Mouse (Mus musculus) midbrain, embryonic 10.5 days (tissue): Measurements from ENCODE around the gene Cmbl. TPM values are rescaled to one million over a fixed set of nuclear protein-coding genes. Genes with fewer than 3 reads are reported as not detected.

ENCODE experiments used
- DNase-seq: peaks from one replicate; pipeline ENCODE4 v3.0.0-alpha.2; 2017; ENCODE audit warnings: low spot score
- H3K27ac ChIP-seq: fragments of 300-500 bp; sonication (generic); replicated peaks from 2 replicates; pipeline ENCODE4 v1.5.1; 2016; ENCODE audit warnings: mild to moderate bottlenecking
- H3K27me3 ChIP-seq: fragments of 300-500 bp; sonication (generic); 2 replicates; pipeline ENCODE4 v1.6.1; 2016; ENCODE audit warnings: low read depth, mild to moderate bottlenecking; ENCODE audit not compliant: poor library complexity, severe bottlenecking
- H3K36me3 ChIP-seq: fragments of 300-500 bp; sonication (generic); 2 replicates; pipeline ENCODE4 v1.6.1; 2016; ENCODE audit warnings: mild to moderate bottlenecking, moderate library complexity
- H3K4me1 ChIP-seq: fragments of 300-500 bp; sonication (generic); 2 replicates; pipeline ENCODE4 v1.6.1; 2016
- H3K4me3 ChIP-seq: fragments of 300-500 bp; sonication (generic); 2 replicates; pipeline ENCODE4 v1.5.1; 2016; ENCODE audit warnings: mild to moderate bottlenecking, moderate library complexity
- H3K9me3 ChIP-seq: fragments of 300-500 bp; sonication (generic); replicated peaks from 2 replicates; pipeline ENCODE4 v1.6.1; 2016; ENCODE audit warnings: mild to moderate bottlenecking
- WGBS: fragments of 180-500 bp; shearing (Covaris S2); methylation state at CpG from one replicate; pipeline ENCODE4 v1.1.7; 2016; 5-methylcytosine and 5-hydroxymethylcytosine counted together
- polyA plus RNA-seq: library from polyadenylated mRNA; unstranded; fragments of >200 nt; fragmentation: Nextera tagmentation; extraction: Ambion mirVana; gene quantifications from 2 replicates; pipeline ENCODE4 v1.2.1, GENCODE M21; 2016

Cmbl gene
- polyA plus RNA-seq, 1 experiment from 2014 or later, result 1.6 TPM

GRCm38 (mm10) chr15:31617261-31617660, 52.1 kb downstream of the Cmbl start:
- Histone ChIP-seq H3K27ac (no peak overlapping the region), H3K4me1 (no peaks in the 10 kb centered on the region), H3K36me3 (peaks cover 75% of the 10 kb centered on the region), H3K9me3 (no peaks in the 10 kb centered on the region), H3K27me3 (no peaks in the 10 kb centered on the region), H3K4me3 (no peak overlapping the region)
- DNase-seq, result no peak
- 91% methylated on average over 9 of the region's 9 CpGs for WGBS

DNA sequence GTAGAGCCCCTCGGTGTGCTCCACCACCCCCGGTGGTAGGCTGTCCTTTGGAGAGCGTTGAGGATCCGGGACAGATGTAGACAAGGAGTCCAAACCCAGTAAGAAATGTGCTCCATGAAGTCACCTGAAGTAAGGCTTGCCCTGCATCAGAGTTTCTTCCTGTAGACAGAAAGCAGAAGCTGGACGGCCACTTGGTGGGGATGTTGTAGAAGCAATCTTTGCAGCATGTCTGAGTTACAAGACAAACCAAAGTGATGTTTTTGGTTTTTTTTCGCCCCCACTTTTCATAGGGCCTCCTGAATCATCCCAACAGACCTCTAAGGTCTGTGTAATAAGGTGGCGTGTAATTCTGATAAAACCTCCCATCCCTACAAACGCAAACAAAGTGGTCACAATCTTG, 54.3 kb downstream of the Cmbl start:
- 95% methylated on average over 8 of the region's 8 CpGs for WGBS
- Histone ChIP-seq H3K4me1 (no peaks in the 10 kb centered on the region), H3K27me3 (no peaks in the 10 kb centered on the region), H3K9me3 (no peaks in the 10 kb centered on the region), H3K27ac (no peak overlapping the region), H3K36me3 (peaks cover 81% of the 10 kb centered on the region), H3K4me3 (no peak overlapping the region)
- DNase-seq, result no peak

- no peak for DNase-seq
Observed at GRCm38 (mm10) chr15:31627277-31628154, 62.3 kb downstream of the Cmbl start.

DNA sequence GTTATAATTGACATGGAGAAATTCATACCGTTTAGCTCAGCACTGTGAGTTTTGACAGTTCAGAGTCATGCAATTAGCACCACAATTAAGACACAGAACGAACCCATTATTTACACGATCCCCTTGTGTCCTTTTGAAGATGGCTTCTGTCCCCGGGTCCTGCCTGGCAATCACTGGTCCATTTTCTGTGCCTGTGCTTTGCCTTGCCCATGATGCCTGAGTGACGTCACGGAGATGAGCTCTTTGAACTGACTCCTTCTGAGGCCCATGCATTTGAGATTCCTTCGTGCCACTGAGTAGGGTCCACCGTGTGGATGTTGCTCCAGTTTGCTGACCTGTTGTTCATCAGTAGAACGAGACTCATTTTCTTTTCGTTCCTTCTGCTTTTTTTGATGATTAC, 63.0 kb downstream of the Cmbl start:
- Histone ChIP-seq H3K4me3 (no peak overlapping the region), H3K27me3 (no peaks in the 10 kb centered on the region), H3K9me3 (no peaks in the 10 kb centered on the region), H3K27ac (no peak overlapping the region), H3K36me3 (peaks cover 13% of the 10 kb centered on the region), H3K4me1 (peaks cover 10% of the 10 kb centered on the region; the same call in 1 of the 2 replicates)
- DNase-seq, result no peak
- WGBS, result 76% methylated on average over 10 of the region's 10 CpGs

More at GRCm38 (mm10) chr15:31627277-31628154, 62.3 kb downstream of the Cmbl start:
- no peak overlapping the region for H3K4me3 ChIP-seq
- H3K4me1 ChIP-seq, result peaks cover 10% of the 10 kb centered on the region; the same call in 1 of the 2 replicates
- no peaks in the 10 kb centered on the region for H3K27me3 ChIP-seq
- no peaks in the 10 kb centered on the region for H3K9me3 ChIP-seq
- peaks cover 19% of the 10 kb centered on the region for H3K36me3 ChIP-seq
- 78% methylated on average over 12 of the region's 12 CpGs for WGBS
- H3K27ac ChIP-seq, result 0 out of 2 replicates have a peak overlapping the region, but pooled peaks have one; percentile 9

GRCm38 (mm10) chr15:31629556-31629955, 64.4 kb downstream of the Cmbl start:
- WGBS, result 95% methylated on average over 3 of the region's 3 CpGs

DNA sequence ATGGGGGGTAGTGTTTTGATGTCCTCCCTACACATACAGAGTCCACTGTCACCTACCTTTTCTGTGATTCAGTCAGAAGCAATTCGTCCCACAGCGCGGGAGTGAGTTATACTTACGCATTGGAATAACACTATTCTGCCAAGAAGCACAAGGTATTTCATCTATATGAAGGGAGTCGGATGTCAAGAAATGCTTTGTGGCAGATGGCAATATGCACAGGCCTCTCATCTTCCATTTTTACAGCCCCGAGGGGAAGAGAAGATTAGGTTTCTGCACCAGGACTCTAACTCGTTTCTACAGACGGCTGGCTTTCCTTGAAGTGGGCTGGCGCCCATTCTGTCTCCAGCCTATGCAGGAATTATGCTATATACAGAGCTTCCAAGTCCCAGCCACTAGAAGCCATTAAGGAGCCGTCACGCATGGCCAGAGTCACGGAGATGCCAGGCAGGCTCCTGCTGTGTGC, 66.2 kb downstream of the Cmbl start:
- H3K27me3 ChIP-seq, result no peaks in the 10 kb centered on the region
- 76% methylated on average over 12 of the region's 12 CpGs for WGBS

More at GRCm38 (mm10) chr15:31629556-31629955, 64.4 kb downstream of the Cmbl start:
- peaks cover 10% of the 10 kb centered on the region; the same call in 1 of the 2 replicates for H3K4me1 ChIP-seq
- H3K36me3 ChIP-seq, result 0 out of 2 replicates have a peak, but pooled peaks cover under 1% of the 10 kb centered on the region
- H3K4me3 ChIP-seq, result no peak overlapping the region
- H3K27ac ChIP-seq, result no peak overlapping the region
- no peak for DNase-seq
- peaks cover 4% of the 10 kb centered on the region; the same call in 1 of the 2 replicates for H3K9me3 ChIP-seq
- no peaks in the 10 kb centered on the region for H3K27me3 ChIP-seq

GRCm38 (mm10) chr15:31632478-31632877, 67.3 kb downstream of the Cmbl start:
- WGBS, result 94% methylated on average over 4 of the region's 4 CpGs
- no peaks in the 10 kb centered on the region for H3K36me3 ChIP-seq
- H3K27me3 ChIP-seq, result no peaks in the 10 kb centered on the region
- 0 out of 2 replicates have a peak, but pooled peaks cover 4% of the 10 kb centered on the region for H3K4me1 ChIP-seq
- no peak overlapping the region for H3K4me3 ChIP-seq
- peaks cover 4% of the 10 kb centered on the region; the same call in 1 of the 2 replicates for H3K9me3 ChIP-seq
- no peak overlapping the region for H3K27ac ChIP-seq
- DNase-seq, result no peak

More for the DNA sequence above, 66.2 kb downstream of the Cmbl start:
- Histone ChIP-seq H3K36me3 (no peaks in the 10 kb centered on the region), H3K27ac (no peak overlapping the region), H3K9me3 (peaks cover 4% of the 10 kb centered on the region; the same call in 1 of the 2 replicates), H3K4me3 (no peak overlapping the region), H3K4me1 (peaks cover 10% of the 10 kb centered on the region; the same call in 1 of the 2 replicates)
- DNase-seq, result no peak

DNA sequence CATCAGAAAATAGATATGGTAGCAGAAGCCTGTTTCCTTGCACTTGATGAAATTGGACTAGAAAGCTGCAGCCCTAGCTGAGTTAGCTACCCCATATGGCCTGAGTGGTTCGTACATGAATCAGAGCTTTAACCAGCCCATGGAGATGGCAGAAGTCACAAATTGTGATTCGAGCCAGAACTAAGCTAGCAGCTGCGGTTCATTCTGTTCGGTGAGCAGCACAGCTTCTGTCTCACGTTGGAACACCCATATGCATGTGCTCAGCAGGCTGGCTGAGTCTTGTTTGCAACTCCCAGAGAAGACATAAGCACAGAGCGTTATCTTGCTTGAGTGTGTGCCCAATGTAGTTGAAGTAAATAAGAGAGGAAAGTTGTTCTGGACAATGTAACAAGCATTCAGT, 69.4 kb downstream of the Cmbl start:
- H3K36me3 ChIP-seq, result no peaks in the 10 kb centered on the region
- H3K4me3 ChIP-seq, result no peak overlapping the region
- no peak overlapping the region for H3K27ac ChIP-seq
- H3K9me3 ChIP-seq, result peaks cover 4% of the 10 kb centered on the region; the same call in 1 of the 2 replicates
- no peaks in the 10 kb centered on the region for H3K27me3 ChIP-seq
- DNase-seq, result no peak
- H3K4me1 ChIP-seq, result 0 out of 2 replicates have a peak, but pooled peaks cover 4% of the 10 kb centered on the region
- WGBS, result 89% methylated on average over 6 of the region's 6 CpGs

GRCm38 (mm10) chr15:31636091-31636595, 71.0 kb downstream of the Cmbl start:
- H3K27me3 ChIP-seq, result no peaks in the 10 kb centered on the region
- no peak for DNase-seq
- H3K27ac ChIP-seq, result no peak overlapping the region
- H3K36me3 ChIP-seq, result no peaks in the 10 kb centered on the region
- H3K4me3 ChIP-seq, result no peak overlapping the region
- 0 out of 2 replicates have a peak, but pooled peaks cover 4% of the 10 kb centered on the region for H3K4me1 ChIP-seq
- peaks cover 4% of the 10 kb centered on the region; the same call in 1 of the 2 replicates for H3K9me3 ChIP-seq
- WGBS, result 91% methylated on average over 9 of the region's 9 CpGs

Other genes starting within 250 kb of the Cmbl start
- 0.56 and 0.77 TPM in 2 replicates for gene Ankrd33b, start 197.7 kb upstream of the Cmbl start, polyA plus RNA-seq
- gene Ropn1l, start 111.7 kb upstream of the Cmbl start, polyA plus RNA-seq, result 3.0 and 3.4 TPM in 2 replicates
- 37.3 and 45.3 TPM in 2 replicates for gene March6, start 34.3 kb upstream of the Cmbl start, polyA plus RNA-seq
- 728 and 772 TPM in 2 replicates for gene Cct5, start 36.4 kb downstream of the Cmbl start, polyA plus RNA-seq
- gene Fam173b, start 36.5 kb downstream of the Cmbl start, polyA plus RNA-seq, result 14.7 and 18.0 TPM in 2 replicates